Mouse (Mus musculus) hindbrain, embryonic 16.5 days (tissue): ENCODE results near the gene Epha8. TPM values are rescaled to one million over a fixed set of nuclear protein-coding genes. Genes with fewer than 3 reads are reported as not detected.

Experiments used
- ATAC-seq: fragments of 200-750 bp; cut with Nextera tagmentation; 2 replicates; pipeline ENCODE4 v1.8.0; 2017; ENCODE audit warnings: moderate TSS enrichment, moderate library complexity
- H3K27ac ChIP-seq: fragments of 300-500 bp; sonication (generic); 2 replicates; pipeline ENCODE4 v1.5.1; 2014; ENCODE audit warnings: low read depth, mild to moderate bottlenecking, control low read depth, low read length, moderate library complexity
- H3K27me3 ChIP-seq: fragments of 300-500 bp; sonication (generic); replicated peaks from 2 replicates; pipeline ENCODE4 v1.6.1; 2014; ENCODE audit warnings: low read length; ENCODE audit not compliant: control insufficient read depth, insufficient read depth
- H3K36me3 ChIP-seq: fragments of 300-500 bp; sonication (generic); 2 replicates; pipeline ENCODE4 v1.6.1; 2014; ENCODE audit warnings: mild to moderate bottlenecking, low read length, moderate library complexity, mixed read lengths; ENCODE audit not compliant: control insufficient read depth, insufficient read depth
- H3K4me1 ChIP-seq: fragments of 300-500 bp; sonication (generic); 2 replicates; pipeline ENCODE4 v1.6.1; 2014; ENCODE audit warnings: low read depth, low read length; ENCODE audit not compliant: control insufficient read depth, insufficient read depth
- H3K4me2 ChIP-seq: fragments of 300-500 bp; sonication (generic); 2 replicates; pipeline ENCODE4 v1.6.1; 2014; ENCODE audit warnings: mild to moderate bottlenecking, low read length, control low read depth, moderate library complexity
- H3K4me3 ChIP-seq: fragments of 300-500 bp; sonication (generic); 2 replicates; pipeline ENCODE4 v1.5.1; 2014; ENCODE audit warnings: mild to moderate bottlenecking, low read length, control low read depth, moderate library complexity
- H3K9ac ChIP-seq: fragments of 300-500 bp; sonication (generic); 2 replicates; pipeline ENCODE4 v1.6.1; 2014; ENCODE audit warnings: low read depth, mild to moderate bottlenecking, control low read depth, low read length, moderate library complexity
- H3K9me3 ChIP-seq: fragments of 300-500 bp; sonication (generic); 2 replicates; pipeline ENCODE4 v1.6.1; 2014; ENCODE audit warnings: mild to moderate bottlenecking, low read length, moderate library complexity; ENCODE audit not compliant: control insufficient read depth
- WGBS: fragments of 180-500 bp; shearing (Covaris S2); extraction: QIAGEN DNeasy Blood & Tissue Kit; methylation state at CpG from one replicate; pipeline ENCODE4 v1.1.7; 2014; 5-methylcytosine and 5-hydroxymethylcytosine counted together
- polyA plus RNA-seq: library from polyadenylated mRNA; unstranded; fragments of >200 nt; fragmentation: Nextera tagmentation; extraction: Ambion mirVana; gene quantifications from 2 replicates; pipeline ENCODE4 v1.2.1, GENCODE M21; 2015

Gene Epha8
- polyA plus RNA-seq, 1 experiment from 2014 or later = 8.8 TPM

GRCm38 (mm10) chr4:136898637-136899036, 58.0 kb downstream of the Epha8 start, which contains the start of gene C1qa:
TSS of gene C1qa (minus strand) at chr4:136898803.
- Histone ChIP-seq H3K27me3 (peaks cover 10% of the 10 kb centered on the region; the same call in 1 of the 2 replicates), H3K4me2 (no peak within 1 kb of the TSS), H3K9ac (no peak within 1 kb of the TSS), H3K27ac (no peak within 1 kb of the TSS), H3K9me3 (no peaks in the 10 kb centered on the region), H3K4me1 (no peaks in the 10 kb centered on the region), H3K36me3 (no peaks in the 10 kb centered on the region), H3K4me3 (no peak within 1 kb of the TSS)
- 83% methylated on average over 9 of the region's 9 CpGs for WGBS
- no peak for ATAC-seq

- no peaks in the 10 kb centered on the region for H3K9me3 ChIP-seq
- no peaks in the 10 kb centered on the region for H3K36me3 ChIP-seq
Measured at GRCm38 (mm10) chr4:136898084-136898598, 58.5 kb downstream of the Epha8 start.

GRCm38 (mm10) chr4:136896461-136896860, 60.2 kb downstream of the Epha8 start:
- H3K4me2 ChIP-seq = no peak overlapping the region; the same call in 1 of the 2 replicates
- no peaks in the 10 kb centered on the region for H3K4me1 ChIP-seq
- H3K36me3 ChIP-seq = no peaks in the 10 kb centered on the region
- no peak for ATAC-seq
- H3K27ac ChIP-seq = no peak overlapping the region
- peaks cover 10% of the 10 kb centered on the region; the same call in 1 of the 2 replicates for H3K27me3 ChIP-seq
- no peak overlapping the region for H3K4me3 ChIP-seq
- no peaks in the 10 kb centered on the region for H3K9me3 ChIP-seq
- 33% methylated on average over 10 of the region's 10 CpGs for WGBS
- no peak overlapping the region for H3K9ac ChIP-seq

More at GRCm38 (mm10) chr4:136898084-136898598, 58.5 kb downstream of the Epha8 start:
- Histone ChIP-seq H3K27ac (no peak overlapping the region), H3K4me1 (no peaks in the 10 kb centered on the region), H3K9ac (no peak overlapping the region), H3K4me3 (no peak overlapping the region), H3K4me2 (no peak overlapping the region), H3K27me3 (peaks cover 10% of the 10 kb centered on the region; the same call in 1 of the 2 replicates)
- WGBS = 60% methylated on average over 9 of the region's 9 CpGs
- no peak for ATAC-seq

- Histone ChIP-seq H3K4me2 (peak overlapping the region; percentile 19; the same call in 1 of the 2 replicates), H3K9ac (no peak overlapping the region), H3K9me3 (no peaks in the 10 kb centered on the region), H3K27me3 (peaks cover 12% of the 10 kb centered on the region; the same call in 1 of the 2 replicates), H3K36me3 (no peaks in the 10 kb centered on the region), H3K4me1 (no peaks in the 10 kb centered on the region), H3K4me3 (no peak overlapping the region), H3K27ac (no peak overlapping the region)
- WGBS = 3% methylated on average over 15 of the region's 15 CpGs
- no peak for ATAC-seq
Measured at GRCm38 (mm10) chr4:136895861-136896260, 60.8 kb downstream of the Epha8 start.

DNA sequence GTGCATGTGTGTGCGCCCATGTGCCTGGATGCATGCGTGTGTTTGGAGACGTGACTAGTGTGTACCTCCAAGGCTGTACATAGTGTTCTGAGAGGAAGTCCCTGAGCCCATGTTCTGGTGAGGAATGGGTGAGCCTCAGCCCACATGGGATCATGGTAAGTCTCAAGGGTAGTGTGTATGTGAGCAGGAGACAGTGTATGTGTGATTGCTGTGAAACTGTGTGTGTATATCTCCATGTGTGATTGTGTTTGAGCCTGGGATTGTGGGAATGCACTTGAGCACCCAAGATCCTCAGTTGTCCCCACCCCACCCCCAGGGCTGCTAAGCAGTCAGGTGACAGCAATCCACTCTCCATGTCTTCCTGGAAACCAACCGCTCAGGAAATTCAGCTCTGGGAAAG, 61.8 kb downstream of the Epha8 start:
- Histone ChIP-seq H3K4me2 (no peak overlapping the region), H3K9ac (no peak overlapping the region), H3K27me3 (peaks cover 12% of the 10 kb centered on the region; the same call in 1 of the 2 replicates), H3K27ac (no peak overlapping the region), H3K36me3 (no peaks in the 10 kb centered on the region), H3K4me1 (no peaks in the 10 kb centered on the region), H3K9me3 (no peaks in the 10 kb centered on the region), H3K4me3 (no peak overlapping the region)
- no peak for ATAC-seq
- WGBS = 73% methylated on average over 4 of the region's 4 CpGs

GRCm38 (mm10) chr4:136893691-136894543, 62.7 kb downstream of the Epha8 start:
- ATAC-seq = peak; percentile 90
- H3K4me3 ChIP-seq = no peak overlapping the region
- no peak overlapping the region; the same call in 1 of the 2 replicates for H3K9ac ChIP-seq
- no peaks in the 10 kb centered on the region for H3K9me3 ChIP-seq
- no peak overlapping the region for H3K4me2 ChIP-seq
- 2% methylated on average over 9 of the region's 9 CpGs for WGBS
- no peaks in the 10 kb centered on the region for H3K4me1 ChIP-seq
- H3K27ac ChIP-seq = no peak overlapping the region
- no peaks in the 10 kb centered on the region for H3K36me3 ChIP-seq
- H3K27me3 ChIP-seq = peaks cover 12% of the 10 kb centered on the region; the same call in 1 of the 2 replicates

GRCm38 (mm10) chr4:136892811-136893210, 63.8 kb downstream of the Epha8 start, which contains the start of gene C1qc:
TSS of gene C1qc (minus strand) at chr4:136893065.
- no peaks in the 10 kb centered on the region for H3K36me3 ChIP-seq
- no peak within 1 kb of the TSS; the same call in 1 of the 2 replicates for H3K9ac ChIP-seq
- WGBS = 69% methylated on average over 5 of the region's 5 CpGs
- H3K9me3 ChIP-seq = no peaks in the 10 kb centered on the region
- H3K27ac ChIP-seq = no peak within 1 kb of the TSS
- no peak within 1 kb of the TSS for H3K4me2 ChIP-seq
- peaks cover 12% of the 10 kb centered on the region; the same call in 1 of the 2 replicates for H3K27me3 ChIP-seq
- ATAC-seq = no peak
- H3K4me3 ChIP-seq = no peak within 1 kb of the TSS
- no peaks in the 10 kb centered on the region for H3K4me1 ChIP-seq

DNA sequence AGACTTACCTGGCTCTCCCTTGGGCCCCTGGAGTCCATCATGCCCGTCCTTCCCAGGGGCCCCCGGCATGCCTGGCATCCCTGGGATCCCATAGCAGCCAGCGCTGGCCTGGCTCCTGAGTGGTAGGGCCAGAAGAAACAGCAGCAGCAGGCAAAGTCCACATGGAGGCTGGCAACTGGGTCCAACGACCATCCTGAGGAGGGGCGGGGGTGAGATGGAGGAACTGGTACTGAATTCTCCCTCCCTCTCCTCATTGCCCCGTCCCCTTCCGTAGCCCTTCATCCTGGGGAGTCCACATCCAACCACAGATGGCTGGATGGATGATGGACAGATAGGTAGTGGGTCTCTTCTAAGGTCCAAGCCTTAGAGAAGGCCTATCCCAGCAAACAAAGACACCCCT, 64.2 kb downstream of the Epha8 start:
- H3K9me3 ChIP-seq = no peaks in the 10 kb centered on the region
- H3K9ac ChIP-seq = no peak overlapping the region; the same call in 1 of the 2 replicates
- H3K4me1 ChIP-seq = no peaks in the 10 kb centered on the region
- no peak overlapping the region for H3K4me3 ChIP-seq
- no peaks in the 10 kb centered on the region for H3K36me3 ChIP-seq
- H3K27me3 ChIP-seq = peaks cover 11% of the 10 kb centered on the region; the same call in 1 of the 2 replicates
- 67% methylated on average over 7 of the region's 7 CpGs for WGBS
- no peak for ATAC-seq
- H3K4me2 ChIP-seq = no peak overlapping the region
- no peak overlapping the region for H3K27ac ChIP-seq

- ATAC-seq = no peak
- Histone ChIP-seq H3K9me3 (no peaks in the 10 kb centered on the region), H3K27ac (no peak overlapping the region), H3K4me1 (no peaks in the 10 kb centered on the region), H3K27me3 (peaks cover 5% of the 10 kb centered on the region; the same call in 1 of the 2 replicates), H3K9ac (no peak overlapping the region), H3K4me2 (no peak overlapping the region), H3K36me3 (no peaks in the 10 kb centered on the region), H3K4me3 (no peak overlapping the region)
- WGBS = 90% methylated on average over 4 of the region's 4 CpGs
Measured at GRCm38 (mm10) chr4:136891115-136891514, 65.5 kb downstream of the Epha8 start.
